Mouse (Mus musculus): ENCODE data around the gene Ndufa11. TPM values are rescaled to one million over a fixed set of nuclear protein-coding genes. Genes with fewer than 3 reads are reported as not detected.
A peak's percentile ranks its signal among the peaks of the same experiment; 100 is the strongest.

Ndufa11 gene
- total RNA-seq, 2 experiments from 2014 or later: 913 to 934 TPM

GRCm38 (mm10) chr17:56756703-56757399 lies 39.3 kb downstream of the Ndufa11 start:
- DNase-seq (ENCODE audit: low spot score): no peak
- intact Hi-C loops (cut with DNase I): loop anchor here (2.0 kb wide), 2 partner anchors 38 to 62 kb away; partner anchors contain the start of gene Vmac

- intact Hi-C loops (cut with DNase I): loop anchor here (2.0 kb wide), 2 partner anchors 39 to 63 kb away; partner anchors contain the start of gene Vmac
- peak; percentile 65 for DNase-seq (ENCODE audit: low spot score)
These were observed 40.0 kb downstream of the Ndufa11 start, which contains the start of gene Nrtn for GRCm38 (mm10) chr17:56757416-56758123. Gene Nrtn (minus strand): TSS chr17:56757530.

- intact Hi-C loops (cut with DNase I): no loop called here
- DNase-seq (ENCODE audit: low spot score): no peak
These were observed 40.6 kb downstream of the Ndufa11 start for GRCm38 (mm10) chr17:56758132-56758531.

DNA sequence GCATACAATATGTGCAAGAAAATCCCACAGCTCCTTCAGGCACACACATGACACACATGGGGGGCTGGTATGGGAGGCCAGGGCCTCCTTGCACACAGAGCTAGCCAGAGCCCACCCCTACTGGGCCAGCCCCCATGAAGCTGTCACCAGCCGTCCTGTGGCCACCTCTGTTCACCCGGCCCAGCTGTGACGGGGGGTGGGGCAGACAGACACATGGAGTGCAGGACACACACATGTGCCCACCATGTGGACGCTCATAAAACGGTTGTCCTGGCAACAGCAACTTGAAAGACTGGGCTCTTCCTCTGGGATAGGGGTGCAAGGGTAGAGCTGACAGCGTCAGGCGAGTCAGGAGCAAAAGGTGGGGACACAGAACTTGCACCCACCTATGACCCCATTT lies 41.7 kb downstream of the Ndufa11 start:
- intact Hi-C loops (cut with DNase I): no loop called here
- DNase-seq (ENCODE audit: low spot score): no peak

DNA sequence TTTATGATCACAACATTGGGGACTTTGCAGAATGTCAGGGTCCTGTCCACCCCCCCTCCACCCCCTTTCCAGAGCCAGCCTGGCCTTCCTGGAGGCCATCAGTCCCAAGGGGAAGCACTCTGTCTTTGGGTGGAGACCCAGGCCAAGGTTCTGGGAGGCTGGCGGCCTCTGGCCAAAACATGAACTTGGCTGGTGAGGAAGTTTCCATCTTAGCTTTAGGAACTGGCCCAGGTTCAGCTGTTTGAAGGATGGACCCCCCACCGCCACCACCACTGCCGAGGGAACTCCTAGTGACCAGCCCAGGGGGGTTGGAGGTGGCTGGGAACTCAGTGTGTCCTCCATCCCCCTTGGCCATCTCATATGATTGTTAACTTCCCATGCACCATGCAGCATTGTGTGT lies 43.5 kb downstream of the Ndufa11 start:
- intact Hi-C loops (cut with DNase I): loop anchor here (5.0 kb wide), 1 partner anchor 154 kb away; the partner anchor contains the start of gene 2410015M20Rik

DNA sequence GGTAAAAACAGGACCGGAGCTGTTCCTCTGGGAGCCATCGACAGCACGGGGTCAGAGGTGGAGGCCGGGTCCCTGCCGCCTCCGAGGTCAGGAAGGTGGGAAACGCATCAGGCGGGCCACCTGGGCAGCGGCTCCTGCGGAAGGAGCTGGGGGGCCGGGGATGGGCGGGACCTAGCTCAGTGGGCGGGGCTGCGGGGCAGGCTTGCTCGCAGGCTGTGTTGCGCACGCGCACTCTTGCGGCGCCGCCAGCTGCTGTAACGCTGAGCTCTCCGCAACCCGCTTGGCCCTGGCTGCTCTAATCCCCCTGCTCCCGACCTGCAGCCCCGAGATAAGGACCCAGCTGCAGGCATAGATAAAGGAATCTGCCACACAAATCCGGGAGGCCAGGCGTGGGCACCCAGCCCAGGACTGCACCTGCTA lies 44.4 kb downstream of the Ndufa11 start:
- DNase-seq (ENCODE audit: low spot score): peak; percentile 69
- intact Hi-C loops (cut with DNase I): loop anchor here (5.0 kb wide), 1 partner anchor 155 kb away; the partner anchor contains the start of gene 2410015M20Rik

More for the DNA sequence above, 43.5 kb downstream of the Ndufa11 start:
- no peak for DNase-seq (ENCODE audit: low spot score)

DNA sequence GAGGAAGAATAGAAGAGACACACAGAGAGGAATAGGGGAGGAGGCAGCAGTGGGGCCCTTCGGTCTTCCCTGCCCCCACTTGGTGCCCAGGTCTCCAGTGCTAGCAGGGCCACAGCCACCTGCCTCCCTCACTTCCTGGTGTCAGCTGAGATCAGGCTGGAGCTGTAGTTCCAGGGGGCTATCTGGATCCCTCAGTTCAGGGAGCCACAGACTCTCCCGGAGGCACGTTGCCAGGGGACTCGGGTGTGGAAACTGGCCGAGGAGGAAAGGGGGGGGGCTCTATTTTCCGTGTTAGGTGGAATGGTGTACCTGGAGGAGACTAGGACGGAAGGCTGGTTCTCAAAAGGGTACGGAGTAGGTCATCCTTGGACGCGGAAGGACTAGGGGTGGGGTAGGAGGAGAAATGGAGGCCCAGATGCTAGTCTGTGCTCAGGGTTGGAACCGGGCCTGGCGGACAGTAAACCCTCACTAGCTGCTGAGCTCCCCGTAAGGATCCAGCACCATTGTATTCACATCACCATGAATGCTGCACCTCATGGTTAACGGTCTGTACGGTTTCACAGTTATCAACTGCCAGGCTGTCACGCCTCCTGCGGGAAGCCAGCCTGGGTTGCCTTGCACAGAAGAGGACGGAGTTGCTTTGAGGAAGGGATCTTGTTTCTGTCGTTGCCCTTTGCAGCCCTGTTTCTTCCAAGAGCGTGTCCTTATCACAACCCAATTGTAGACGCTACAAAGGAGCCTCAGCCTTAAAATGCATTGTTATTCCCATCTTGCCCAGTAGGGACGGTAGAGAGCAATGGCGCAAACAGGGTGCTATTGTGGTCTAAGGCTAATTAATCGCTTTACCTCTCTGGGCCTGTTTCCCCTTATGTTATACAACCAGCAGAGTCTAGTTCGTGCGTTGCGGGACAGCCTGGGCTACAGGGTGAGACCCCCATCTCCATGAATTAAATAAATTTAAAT lies 45.5 kb downstream of the Ndufa11 start:
- DNase-seq (ENCODE audit: low spot score): no peak
- intact Hi-C loops (cut with DNase I): loop anchor here (5.0 kb wide), 1 partner anchor 156 kb away; the partner anchor contains the start of gene 2410015M20Rik

DNA sequence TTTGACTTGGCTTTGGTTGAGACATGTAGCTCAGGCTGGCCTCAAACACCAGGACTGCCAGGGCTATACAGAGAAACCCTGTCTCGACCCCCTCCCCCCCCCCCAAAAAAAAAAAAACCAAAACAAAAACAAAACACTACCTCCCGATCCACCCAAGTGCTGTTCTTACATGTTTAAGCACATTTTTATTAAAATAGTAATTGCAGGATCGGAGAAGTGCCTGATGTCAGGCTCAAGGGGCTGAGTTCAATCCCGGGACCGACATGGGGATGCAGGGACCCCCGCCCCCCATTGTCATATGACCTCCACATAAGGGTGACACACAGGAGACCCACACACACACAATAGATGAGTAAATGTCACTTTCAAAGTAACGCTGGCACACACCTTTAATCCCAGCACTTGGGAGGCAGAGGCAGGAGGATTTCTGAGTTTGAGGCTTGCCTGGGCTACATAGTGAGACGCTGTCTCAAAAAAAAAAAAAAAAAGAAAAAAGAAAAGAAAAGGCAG lies 46.2 kb downstream of the Ndufa11 start:
- intact Hi-C loops (cut with DNase I): loop anchor here (5.0 kb wide), 1 partner anchor 156 kb away; the partner anchor contains the start of gene 2410015M20Rik
- DNase-seq (ENCODE audit: low spot score): no peak

DNA sequence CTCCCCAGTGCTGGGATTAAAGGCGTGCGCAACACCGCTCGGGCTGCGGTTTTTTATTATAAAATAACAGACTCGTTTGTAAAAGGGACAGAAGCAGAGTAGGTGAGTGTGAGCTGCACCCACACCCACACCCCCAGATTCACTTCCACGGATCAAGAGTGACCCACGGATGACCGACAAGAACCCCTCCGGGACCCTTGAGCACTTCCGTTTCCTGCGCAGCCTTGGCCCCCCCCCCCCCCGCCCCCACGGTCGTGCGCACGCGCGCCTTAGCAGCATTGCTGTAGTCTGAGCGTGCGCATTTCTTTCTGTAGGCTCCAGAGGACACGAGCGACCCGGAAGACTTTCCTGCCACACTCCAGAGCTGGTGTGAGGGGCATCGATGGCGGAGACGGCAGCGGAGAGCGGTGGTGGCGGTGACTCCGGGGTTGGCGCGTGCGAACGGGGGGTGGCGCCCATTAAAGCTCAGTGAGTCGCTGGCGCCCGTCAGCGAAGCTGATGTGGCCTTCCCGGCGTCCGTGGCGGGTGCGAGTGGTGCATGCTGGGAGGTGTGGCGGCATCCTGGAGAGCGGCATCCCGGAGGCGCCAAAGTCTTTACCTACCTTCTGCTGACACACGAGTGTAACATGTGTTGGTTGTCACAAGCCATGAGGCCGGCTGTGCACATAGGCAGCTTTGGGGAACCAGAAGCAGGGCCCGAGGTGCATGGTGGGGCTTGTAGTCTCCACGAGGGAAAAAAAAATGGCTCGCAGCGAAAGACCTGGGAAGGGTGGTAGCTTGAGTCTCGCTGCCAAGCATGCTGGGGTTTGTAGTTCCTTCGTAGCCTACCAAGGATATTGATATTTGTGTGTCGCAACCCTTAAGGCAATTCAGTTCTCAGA lies 47.1 kb downstream of the Ndufa11 start, which contains the start of gene Dus3l:
Gene Dus3l (plus strand): TSS at position 284 of the 881 bp plus-strand sequence.
- intact Hi-C loops (cut with DNase I): loop anchor here (5.0 kb wide), 2 partner anchors 68 to 157 kb away; partner anchors contain the start of genes 2410015M20Rik and Rfx2
- peak; percentile 79 for DNase-seq (ENCODE audit: low spot score)

DNA sequence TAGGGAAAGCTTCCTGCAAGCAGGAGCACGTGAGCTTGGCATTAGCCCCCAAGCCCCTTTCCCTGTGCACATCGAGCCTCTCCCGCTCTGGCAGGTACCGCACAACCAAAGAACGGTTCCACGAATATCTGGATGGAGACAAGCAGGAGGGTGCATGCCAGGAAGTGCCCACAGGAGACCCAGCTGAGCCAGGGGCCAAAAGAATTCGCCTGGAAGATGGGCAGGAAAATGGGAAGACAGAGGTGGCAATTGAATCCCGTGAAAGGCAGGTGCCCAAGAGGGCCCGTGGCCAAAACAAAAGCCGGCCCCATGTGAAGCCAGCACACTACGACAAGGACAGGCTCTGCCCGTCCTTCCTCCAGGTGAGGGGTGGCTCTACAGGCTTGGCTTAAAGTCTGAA lies 47.9 kb downstream of the Ndufa11 start:
- DNase-seq (ENCODE audit: low spot score): no peak
- intact Hi-C loops (cut with DNase I): loop anchor here (5.0 kb wide), 1 partner anchor 67 kb away; the partner anchor contains the start of gene Rfx2

DNA sequence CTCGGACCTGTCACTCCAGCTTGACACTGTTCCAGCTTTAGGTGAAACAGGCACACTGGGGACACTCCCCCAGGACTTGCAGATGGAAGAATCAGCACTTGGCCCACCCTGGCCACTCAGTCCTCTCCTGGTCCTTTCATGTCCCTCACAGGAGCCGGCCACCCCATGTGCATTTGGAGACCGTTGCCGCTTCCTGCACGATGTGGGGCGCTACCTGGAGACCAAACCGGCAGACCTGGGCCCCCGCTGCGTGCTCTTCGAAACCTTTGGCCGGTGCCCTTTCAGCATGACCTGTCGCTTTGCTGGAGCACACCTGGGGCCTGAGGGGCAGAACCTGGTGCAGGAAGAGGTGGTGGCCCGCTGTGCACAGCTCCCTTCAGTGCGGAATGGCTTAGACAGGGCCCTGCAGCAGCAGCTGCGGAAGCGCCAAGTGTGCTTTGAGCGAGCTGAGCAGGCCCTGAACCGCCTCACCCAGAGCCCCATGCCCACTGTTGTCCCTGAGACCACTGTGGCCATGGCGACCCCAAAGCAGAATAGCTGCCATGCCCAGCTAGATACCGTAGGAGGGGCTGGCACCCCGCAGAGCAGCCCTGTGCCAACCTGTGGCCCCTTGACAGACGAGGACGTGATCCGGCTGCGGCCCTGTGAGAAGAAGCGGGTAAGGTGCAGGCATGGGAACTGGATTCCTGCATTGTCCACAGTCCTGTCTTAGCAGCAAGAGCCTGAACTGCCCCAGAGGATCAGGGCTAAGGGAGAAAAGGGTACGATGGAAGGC lies 49.3 kb downstream of the Ndufa11 start:
- intact Hi-C loops (cut with DNase I): loop anchor here (5.0 kb wide), 1 partner anchor 65 kb away; the partner anchor contains the start of gene Rfx2
- no peak for DNase-seq (ENCODE audit: low spot score)

DNA sequence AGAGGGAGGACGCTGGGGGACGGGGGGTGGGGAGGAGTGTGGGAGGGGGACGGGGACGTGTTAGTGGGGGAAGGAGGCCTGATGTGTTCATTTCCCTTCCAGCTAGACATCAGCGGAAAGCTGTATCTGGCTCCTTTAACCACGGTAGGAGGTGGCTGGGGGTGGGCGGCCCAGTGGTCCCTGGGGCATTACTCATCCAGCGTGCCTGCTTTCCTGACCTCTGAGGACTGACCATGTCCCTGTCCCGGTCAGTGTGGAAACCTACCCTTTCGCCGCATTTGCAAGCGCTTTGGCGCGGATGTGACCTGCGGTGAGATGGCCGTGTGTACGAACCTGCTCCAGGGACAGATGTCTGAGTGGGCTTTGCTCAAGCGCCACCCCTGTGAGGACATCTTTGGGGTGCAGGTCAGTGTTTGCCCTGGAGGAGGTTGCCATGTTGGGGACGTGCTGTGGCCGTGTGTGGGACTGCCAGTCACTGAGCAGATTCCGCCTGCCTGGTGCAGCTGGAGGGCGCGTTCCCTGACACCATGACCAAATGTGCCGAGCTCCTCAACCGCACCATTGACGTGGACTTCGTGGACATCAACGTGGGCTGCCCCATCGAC lies 50.1 kb downstream of the Ndufa11 start:
- intact Hi-C loops (cut with DNase I): loop anchor here (5.0 kb wide), 1 partner anchor 65 kb away; the partner anchor contains the start of gene Rfx2
- no peak for DNase-seq (ENCODE audit: low spot score)

- DNase-seq (ENCODE audit: low spot score): no peak
- intact Hi-C loops (cut with DNase I): loop anchor here (5.0 kb wide), 1 partner anchor 63 kb away; the partner anchor contains the start of gene Rfx2
These were observed 51.4 kb downstream of the Ndufa11 start for GRCm38 (mm10) chr17:56768941-56769340.

GRCm38 (mm10) chr17:56769950-56770349 lies 52.4 kb downstream of the Ndufa11 start, which contains the start of gene Prr22:
Gene Prr22 (plus strand): TSS chr17:56770250.
- intact Hi-C loops (cut with DNase I): loop anchor here (5.0 kb wide), 1 partner anchor 62 kb away; the partner anchor contains the start of gene Rfx2

More at GRCm38 (mm10) chr17:56769950-56770349, 52.4 kb downstream of the Ndufa11 start, which contains the start of gene Prr22:
- no peak for DNase-seq (ENCODE audit: low spot score)

Measured in heart, postnatal 25 days (tissue).